9 mouse cellular contexts compared by ENCODE assay signal in the genomic region with DNA sequence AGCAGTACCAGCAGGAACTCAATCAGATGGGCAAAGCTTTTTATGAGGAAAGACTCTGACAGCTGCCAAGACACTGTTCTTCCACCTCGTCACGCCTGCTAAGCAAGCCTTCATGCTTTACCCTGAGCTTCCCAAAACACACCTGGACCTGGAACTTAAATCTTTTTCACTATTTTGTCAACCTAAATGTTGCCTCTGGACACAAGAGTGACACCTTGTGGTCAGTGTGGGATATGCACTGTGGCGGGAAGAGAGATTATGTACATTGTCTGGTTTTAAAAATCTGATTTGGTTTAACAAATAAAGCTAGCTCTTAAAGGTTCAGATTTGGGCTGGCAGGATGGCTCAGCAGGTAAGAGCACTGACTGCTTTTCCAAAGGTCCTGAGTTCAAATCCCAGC. TPM values are rescaled to one million over a fixed set of nuclear protein-coding genes. Genes with fewer than 3 reads are reported as not detected.
A peak's percentile ranks its signal among the peaks of the same experiment; 100 is the strongest.
DNase-seq lines count a peak whose midpoint lies in the region; ATAC-seq and TF ChIP-seq lines count a peak whose summit lies in the region.
"Had no signal": no experiment of that assay in that cellular context is flagged by ENCODE, and none has a peak within 500 bp of the region (broad histone marks: within the 10 kb centered on the region; RNA-seq: fewer than 3 reads in every experiment).

No protein-coding gene starts in this region.

- H3K4me2 ChIP-seq in kidney, embryonic 15.5 days, result no peak overlapping the region
- H3K4me2 ChIP-seq: embryonic facial prominence, embryonic 12.5 days had no signal

- TF ChIP-seq EP300 in heart, adult 2 months (IDR thresholded peaks at IDR 0.05; ENCODE audit: insufficient read depth, low read depth, low read length), result no peak

- no peaks in the 10 kb centered on the region for H3K4me1 ChIP-seq in heart, adult 2 months (ENCODE audit: control insufficient read depth, insufficient read depth, low read length)
- no peaks in the 10 kb centered on the region for H3K4me1 ChIP-seq in kidney, embryonic 15.5 days
- H3K4me1 ChIP-seq: embryonic facial prominence, embryonic 12.5 days had no signal

- H3K79me2 ChIP-seq in heart, adult 2 months (replicated peaks; ENCODE audit: control insufficient read depth, insufficient read depth, low read length), result no peaks in the 10 kb centered on the region

- no peaks in the 10 kb centered on the region; the same call in none of the 2 replicates for H3K36me3 ChIP-seq in heart, adult 2 months (ENCODE audit: control insufficient read depth, insufficient read depth, low read length)
- H3K36me3 ChIP-seq in kidney, embryonic 15.5 days, result peaks cover 53% of the 10 kb centered on the region

- no peak for ATAC-seq in kidney, embryonic 15.5 days (replicated peaks; ENCODE audit: low FRiP score)

- peak; percentile 97 for TF ChIP-seq CTCF in heart, adult 2 months (IDR thresholded peaks at IDR 0.05)

- no peak overlapping the region for H3K4me3 ChIP-seq in heart, adult 2 months
- no peak overlapping the region for H3K4me3 ChIP-seq in kidney, embryonic 15.5 days (replicated peaks)
- H3K4me3 ChIP-seq: embryonic facial prominence, embryonic 12.5 days had no signal

- H3K27me3 ChIP-seq in heart, adult 2 months (ENCODE audit: control insufficient read depth, insufficient read depth, low read length), result no peaks in the 10 kb centered on the region
- H3K27me3 ChIP-seq in kidney, embryonic 15.5 days, result no peaks in the 10 kb centered on the region
- H3K27me3 ChIP-seq: embryonic facial prominence, embryonic 12.5 days had no signal

- TF ChIP-seq POLR2A in heart, adult 2 months (IDR thresholded peaks at IDR 0.05; ENCODE audit: insufficient read depth, low read depth, low read length), result no peak

- intact Hi-C loops in heart, adult 2 months (cut with DNase I), result no loop called here

- WGBS in heart, adult 2 months, result 57% methylated on average over 3 of the region's 3 CpGs
- WGBS in kidney, embryonic 15.5 days, result 39% methylated on average over 3 of the region's 3 CpGs

- H3K27ac ChIP-seq in heart, adult 2 months, result no peak overlapping the region
- peak overlapping the region; percentile 32; the same call in 1 of the 2 replicates for H3K27ac ChIP-seq in kidney, embryonic 15.5 days
- H3K27ac ChIP-seq: embryonic facial prominence, embryonic 12.5 days had no signal

- no peaks in the 10 kb centered on the region for H3K9me3 ChIP-seq in kidney, embryonic 15.5 days (replicated peaks)
- H3K9me3 ChIP-seq: embryonic facial prominence, embryonic 12.5 days had no signal

- H3K9ac ChIP-seq in heart, adult 2 months (ENCODE audit: low read depth, low read length), result no peak overlapping the region
- no peak overlapping the region for H3K9ac ChIP-seq in kidney, embryonic 15.5 days
- H3K9ac ChIP-seq: embryonic facial prominence, embryonic 12.5 days had no signal

- peak in 1 of 2 experiments; percentile 55 for DNase-seq in heart, adult 2 months
- DNase-seq in heart, adult 8-10 months (ENCODE audit: low spot score), result no peak
- DNase-seq in right cerebral cortex, adult 2 months (ENCODE audit: low spot score in 2 of 2), result peak; percentile 60 to 63
- DNase-seq in right cerebral cortex, postnatal 10 days (ENCODE audit: low spot score in 2 of 2), result no peak
- DNase-seq in c-Kit-positive CD71-negative TER-119-negative erythroid progenitor cells, embryonic 14.5 days (ENCODE audit: low read depth), result peak; percentile 50
- DNase-seq in mesoderm, embryonic 11.5 days (ENCODE audit: low read depth, low spot score), result peak; percentile 63
- no peak for DNase-seq in Muller cell, postnatal 12 days (ENCODE audit: inconsistent ontology term)

RNA-seq across cellular contexts. Expression of gene Tpm3, which starts 6.9 kb away (rescaled TPM):
- total RNA-seq in heart, adult 2 months (2021), result 10 to 100 TPM; 42.2 to 44.5 TPM
- polyA plus RNA-seq in heart, adult 2 months (2012; rRNA removed), result 48.9 and 60.5 TPM in 2 replicates
- 10 to 100 TPM; 34.1 to 43.4 (median 38.2) TPM for total RNA-seq in heart, adult 8-10 months (2022)
- 547 and 591 TPM in 2 replicates for polyA plus RNA-seq in kidney, embryonic 15.5 days (2015; fragmentation: Nextera tagmentation; extraction: Ambion mirVana)

RNA-seq across cellular contexts. Expression of gene Ubap2l, which starts 13.1 kb away (rescaled TPM):
- 100 to 1,000 TPM; 104 to 116 TPM for total RNA-seq in heart, adult 2 months (2021)
- polyA plus RNA-seq in heart, adult 2 months (2012; rRNA removed), result 104 and 137 TPM in 2 replicates
- 100 to 1,000 TPM; 105 to 133 (median 121) TPM for total RNA-seq in heart, adult 8-10 months (2022)
- 197 and 201 TPM in 2 replicates for polyA plus RNA-seq in kidney, embryonic 15.5 days (2015; fragmentation: Nextera tagmentation; extraction: Ambion mirVana)

RNA-seq across cellular contexts. Expression of gene 4933434E20Rik, which starts 14.1 kb away (rescaled TPM):
- total RNA-seq in heart, adult 2 months (2021), result 10 to 100 TPM; 81.6 to 96.1 TPM
- 52.8 and 85.1 TPM in 2 replicates for polyA plus RNA-seq in heart, adult 2 months (2012; rRNA removed)
- total RNA-seq in heart, adult 8-10 months (2022), result 100 to 1,000 TPM in 1 of 4 experiments, 10 to 100 TPM in 3; 91.0 to 102 (median 93.9) TPM
- 171 and 172 TPM in 2 replicates for polyA plus RNA-seq in kidney, embryonic 15.5 days (2015; fragmentation: Nextera tagmentation; extraction: Ambion mirVana)

RNA-seq across cellular contexts. Expression of gene Nup210l, which starts 38.4 kb away (rescaled TPM):
- total RNA-seq in heart, adult 2 months (2021), result under 1 TPM; 0.11 to 0.13 TPM
- 0.14 and 0.29 TPM in 2 replicates for polyA plus RNA-seq in heart, adult 2 months (2012; rRNA removed)
- under 1 TPM; 0.06 to 0.16 (median 0.10) TPM for total RNA-seq in heart, adult 8-10 months (2022)
- 0.40 and 0.45 TPM in 2 replicates for polyA plus RNA-seq in kidney, embryonic 15.5 days (2015; fragmentation: Nextera tagmentation; extraction: Ambion mirVana)

Comparison
In these comparisons a context has a peak if more than half of its experiments do, and no peak if none do; other contexts are left out.
1. DNase-seq: peak in right cerebral cortex, adult 2 months (2 of 2), c-Kit-positive CD71-negative TER-119-negative erythroid progenitor cells, embryonic 14.5 days (single experiment) and mesoderm, embryonic 11.5 days (single experiment); none in heart, adult 8-10 months (single experiment), right cerebral cortex, postnatal 10 days (0 of 2) and Muller cell, postnatal 12 days (single experiment).